Mouse (Mus musculus): ENCODE results near the gene Palm. TPM values are rescaled to one million over a fixed set of nuclear protein-coding genes. Genes with fewer than 3 reads are reported as not detected.
A peak's percentile ranks its signal among the peaks of the same experiment; 100 is the strongest.

Gene Palm
- total RNA-seq, 2 experiments from 2014 or later, result 11.1 to 22.9 TPM

GRCm38 (mm10) chr10:79769329-79769728 lies 24.0 kb upstream of the Palm start:
- no peak for DNase-seq (ENCODE audit: low spot score)

- DNase-seq (ENCODE audit: low spot score), result no peak
Measured at GRCm38 (mm10) chr10:79772320-79772719, 21.1 kb upstream of the Palm start.

GRCm38 (mm10) chr10:79773208-79773607 lies 20.2 kb upstream of the Palm start:
- no peak for DNase-seq (ENCODE audit: low spot score)

GRCm38 (mm10) chr10:79774486-79775279 lies 18.7 kb upstream of the Palm start:
- no peak for DNase-seq (ENCODE audit: low spot score)

- no peak for DNase-seq (ENCODE audit: low spot score)
Measured at GRCm38 (mm10) chr10:79777103-79777531, 16.3 kb upstream of the Palm start, which contains the start of gene Fstl3. TSS of gene Fstl3 (plus strand) at chr10:79777272.

- DNase-seq (ENCODE audit: low spot score), result no peak
Measured at GRCm38 (mm10) chr10:79778006-79778405, 15.4 kb upstream of the Palm start.

GRCm38 (mm10) chr10:79779193-79779592 lies 14.2 kb upstream of the Palm start:
- no peak for DNase-seq (ENCODE audit: low spot score)

GRCm38 (mm10) chr10:79779784-79780663 lies 13.3 kb upstream of the Palm start:
- peak; percentile 96 for DNase-seq (ENCODE audit: low spot score)

- DNase-seq (ENCODE audit: low spot score), result no peak
Measured at GRCm38 (mm10) chr10:79780664-79781015, 12.7 kb upstream of the Palm start.

- DNase-seq (ENCODE audit: low spot score), result no peak
Measured at GRCm38 (mm10) chr10:79781139-79781538, 12.2 kb upstream of the Palm start.

- no peak for DNase-seq (ENCODE audit: low spot score)
Measured at GRCm38 (mm10) chr10:79781956-79782355, 11.4 kb upstream of the Palm start.

GRCm38 (mm10) chr10:79783050-79783449 lies 10.3 kb upstream of the Palm start:
- no peak for DNase-seq (ENCODE audit: low spot score)

GRCm38 (mm10) chr10:79783920-79784800 lies 9.2 kb upstream of the Palm start:
- no peak for DNase-seq (ENCODE audit: low spot score)

- peak; percentile 83 for DNase-seq (ENCODE audit: low spot score)
Measured at GRCm38 (mm10) chr10:79788386-79789158, 4.8 kb upstream of the Palm start.

GRCm38 (mm10) chr10:79789581-79789980 lies 3.8 kb upstream of the Palm start:
- DNase-seq (ENCODE audit: low spot score), result no peak

- DNase-seq (ENCODE audit: low spot score), result no peak
Measured at GRCm38 (mm10) chr10:79790861-79791260, 2.5 kb upstream of the Palm start, which contains the start of gene Prss57. TSS of gene Prss57 (minus strand) at chr10:79790961.

- DNase-seq (ENCODE audit: low spot score), result no peak
Measured at GRCm38 (mm10) chr10:79792339-79793040, 882 bp upstream of the Palm start.

GRCm38 (mm10) chr10:79793738-79794490 lies 542 bp downstream of the Palm start:
- peak; percentile 31 for DNase-seq (ENCODE audit: low spot score)

- peak; percentile 91 for DNase-seq (ENCODE audit: low spot score)
Measured at GRCm38 (mm10) chr10:79794491-79794931, 1.1 kb downstream of the Palm start.

All from gastrocnemius, adult 18-20 months (tissue).